Mouse (Mus musculus): ENCODE results near the gene Cwc22.

Gene Cwc22

GRCm38 (mm10) chr2:77945596-77946485 is at the start of gene Cwc22:
Gene Cwc22, minus strand, starts transcription at chr2:77946375.
- in situ Hi-C loops (cut with MboI; ENCODE audit: low pct_unique_long_range_greater_than_20kb in 1 of 2, low sequenced_read_pairs in 2 of 2, unreplicated experiment in 1 of 2) = no loop called here

GRCm38 (mm10) chr2:77993727-77994401 is 47.7 kb upstream of the Cwc22 start:
- in situ Hi-C loops (cut with MboI; ENCODE audit: low pct_unique_long_range_greater_than_20kb in 1 of 2, low sequenced_read_pairs in 2 of 2, unreplicated experiment in 1 of 2) = no loop called here

DNA sequence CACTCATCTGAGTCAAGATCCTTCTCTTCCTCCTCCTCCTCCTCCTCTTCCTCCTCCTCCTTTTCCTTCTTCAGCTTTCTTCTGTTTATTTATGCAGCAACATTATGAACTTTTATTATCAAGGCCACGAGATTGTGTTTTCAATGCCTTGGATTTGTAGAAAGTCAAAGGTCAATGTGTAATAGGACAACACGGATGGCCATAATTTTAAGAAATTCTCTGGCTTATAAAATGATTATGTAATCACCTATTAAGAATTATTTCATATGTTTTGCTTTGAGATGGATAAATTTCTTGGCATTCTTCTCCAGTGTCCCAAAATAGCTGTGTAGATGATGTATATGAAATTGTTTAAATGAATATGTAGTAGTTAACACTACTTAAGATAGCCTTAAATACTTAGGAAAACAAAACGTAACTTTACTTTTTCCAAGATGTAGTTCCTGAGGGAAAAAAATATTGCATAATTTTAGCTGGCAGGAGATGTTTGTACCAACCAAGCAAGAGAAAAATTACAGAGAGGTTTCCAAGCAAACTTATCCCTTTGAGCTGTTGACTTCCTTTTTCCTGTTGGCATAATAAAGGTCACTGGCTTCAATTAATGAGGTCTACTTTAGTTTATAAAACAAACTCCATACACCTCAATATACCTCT is 46.9 kb upstream of the Cwc22 start:
- in situ Hi-C loops (cut with MboI; ENCODE audit: low pct_unique_long_range_greater_than_20kb in 1 of 2, low sequenced_read_pairs in 2 of 2, unreplicated experiment in 1 of 2) = no loop called here

- in situ Hi-C loops (cut with MboI; ENCODE audit: low pct_unique_long_range_greater_than_20kb in 1 of 2, low sequenced_read_pairs in 2 of 2, unreplicated experiment in 1 of 2) = no loop called here
Measured at GRCm38 (mm10) chr2:77990820-77991219, 44.6 kb upstream of the Cwc22 start.

GRCm38 (mm10) chr2:77990121-77990520 is 43.9 kb upstream of the Cwc22 start:
- in situ Hi-C loops (cut with MboI; ENCODE audit: low pct_unique_long_range_greater_than_20kb in 1 of 2, low sequenced_read_pairs in 2 of 2, unreplicated experiment in 1 of 2) = no loop called here

GRCm38 (mm10) chr2:77989390-77989789 is 43.2 kb upstream of the Cwc22 start:
- in situ Hi-C loops (cut with MboI; ENCODE audit: low pct_unique_long_range_greater_than_20kb in 1 of 2, low sequenced_read_pairs in 2 of 2, unreplicated experiment in 1 of 2) = no loop called here

- in situ Hi-C loops (cut with MboI; ENCODE audit: low pct_unique_long_range_greater_than_20kb in 1 of 2, low sequenced_read_pairs in 2 of 2, unreplicated experiment in 1 of 2) = no loop called here
Measured at GRCm38 (mm10) chr2:77985991-77986730, 40.0 kb upstream of the Cwc22 start.

GRCm38 (mm10) chr2:77984209-77984608 is 38.0 kb upstream of the Cwc22 start:
- in situ Hi-C loops (cut with MboI; ENCODE audit: low pct_unique_long_range_greater_than_20kb in 1 of 2, low sequenced_read_pairs in 2 of 2, unreplicated experiment in 1 of 2) = no loop called here

DNA sequence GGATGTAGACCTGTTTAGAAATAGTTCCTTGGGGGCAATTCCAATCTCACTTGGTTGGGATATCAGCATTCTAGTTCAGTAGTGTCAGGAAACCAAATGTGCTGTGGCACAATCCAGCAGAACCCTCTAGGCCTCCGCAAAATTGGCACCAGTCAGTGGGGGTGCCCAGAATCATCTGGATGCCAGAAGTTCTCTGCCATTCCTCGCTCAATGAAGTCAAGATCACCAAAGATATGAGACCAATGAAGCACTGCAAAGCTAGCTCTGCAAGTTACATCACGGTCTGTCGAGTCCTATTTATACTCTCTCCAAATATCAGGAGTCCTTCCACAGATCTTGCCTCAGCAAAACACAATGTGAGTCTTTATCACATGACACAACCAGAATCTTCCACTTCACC is 35.7 kb upstream of the Cwc22 start:
- in situ Hi-C loops (cut with MboI; ENCODE audit: low pct_unique_long_range_greater_than_20kb in 1 of 2, low sequenced_read_pairs in 2 of 2, unreplicated experiment in 1 of 2) = no loop called here

DNA sequence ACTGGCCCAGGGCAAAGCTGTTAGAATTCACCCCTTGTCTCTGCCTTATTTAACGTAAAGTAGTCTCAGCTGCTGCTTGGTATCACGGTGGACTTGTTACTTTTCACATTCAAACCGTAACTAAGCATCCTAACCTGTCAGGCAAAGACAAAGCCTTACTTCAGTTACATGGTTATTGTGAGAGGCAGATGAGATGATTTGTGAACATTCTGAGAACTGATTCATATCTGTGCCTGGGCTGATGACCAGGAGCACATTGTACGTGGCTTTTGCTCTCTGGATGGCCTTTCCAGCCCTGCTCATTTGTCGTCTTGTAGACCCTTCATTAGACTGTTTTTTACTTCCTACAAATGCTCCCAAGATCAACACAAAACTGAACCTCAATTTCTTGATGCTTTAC is 34.5 kb upstream of the Cwc22 start:
- in situ Hi-C loops (cut with MboI; ENCODE audit: low pct_unique_long_range_greater_than_20kb in 1 of 2, low sequenced_read_pairs in 2 of 2, unreplicated experiment in 1 of 2) = no loop called here

- in situ Hi-C loops (cut with MboI; ENCODE audit: low pct_unique_long_range_greater_than_20kb in 1 of 2, low sequenced_read_pairs in 2 of 2, unreplicated experiment in 1 of 2) = no loop called here
Measured at GRCm38 (mm10) chr2:77979519-77979918, 33.3 kb upstream of the Cwc22 start.

- in situ Hi-C loops (cut with MboI; ENCODE audit: low pct_unique_long_range_greater_than_20kb in 1 of 2, low sequenced_read_pairs in 2 of 2, unreplicated experiment in 1 of 2) = no loop called here
Measured at GRCm38 (mm10) chr2:77979081-77979480, 32.9 kb upstream of the Cwc22 start.

DNA sequence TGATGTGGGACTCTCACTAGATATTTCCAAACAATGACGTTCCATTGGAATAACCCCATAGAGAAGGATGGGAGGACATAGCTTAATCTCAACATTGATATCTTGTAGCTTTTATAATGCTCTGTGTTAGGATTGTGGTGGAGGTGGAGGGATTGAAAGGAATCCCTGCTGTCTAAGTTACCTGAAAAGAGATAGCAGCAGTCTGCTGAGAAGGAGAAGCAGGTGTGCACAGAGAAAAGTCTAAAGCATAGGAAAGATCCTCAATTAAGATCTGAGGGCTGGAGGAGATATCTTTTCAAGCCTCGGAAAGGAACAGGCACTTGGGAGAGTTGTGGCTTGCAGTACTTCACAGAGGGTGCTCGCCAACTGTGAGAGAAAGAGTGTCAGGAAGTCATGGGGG is 32.1 kb upstream of the Cwc22 start:
- in situ Hi-C loops (cut with MboI; ENCODE audit: low pct_unique_long_range_greater_than_20kb in 1 of 2, low sequenced_read_pairs in 2 of 2, unreplicated experiment in 1 of 2) = no loop called here

GRCm38 (mm10) chr2:77976321-77976920 is 30.2 kb upstream of the Cwc22 start:
- in situ Hi-C loops (cut with MboI; ENCODE audit: low pct_unique_long_range_greater_than_20kb in 1 of 2, low sequenced_read_pairs in 2 of 2, unreplicated experiment in 1 of 2) = no loop called here

DNA sequence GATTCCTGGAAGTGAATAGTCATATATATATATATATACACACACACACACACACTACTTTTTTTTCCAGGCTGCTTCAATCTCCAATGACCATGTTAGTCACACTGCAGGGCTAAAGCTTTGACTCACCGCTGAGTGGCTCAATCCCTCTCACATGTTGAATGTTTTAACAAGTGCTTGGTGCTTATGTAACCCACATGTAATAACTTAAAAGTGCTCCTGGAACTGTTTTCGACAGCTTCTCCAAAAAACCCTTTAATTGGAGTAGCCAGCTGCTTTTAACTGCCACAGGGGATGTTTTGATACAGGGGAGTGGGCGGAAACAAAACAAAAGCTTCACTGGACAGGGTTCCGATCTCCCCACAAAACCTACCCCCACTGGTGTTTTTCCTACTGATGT is 29.4 kb upstream of the Cwc22 start:
- in situ Hi-C loops (cut with MboI; ENCODE audit: low pct_unique_long_range_greater_than_20kb in 1 of 2, low sequenced_read_pairs in 2 of 2, unreplicated experiment in 1 of 2) = no loop called here

- in situ Hi-C loops (cut with MboI; ENCODE audit: low pct_unique_long_range_greater_than_20kb in 1 of 2, low sequenced_read_pairs in 2 of 2, unreplicated experiment in 1 of 2) = no loop called here
Measured at GRCm38 (mm10) chr2:77974986-77975385, 28.8 kb upstream of the Cwc22 start.

DNA sequence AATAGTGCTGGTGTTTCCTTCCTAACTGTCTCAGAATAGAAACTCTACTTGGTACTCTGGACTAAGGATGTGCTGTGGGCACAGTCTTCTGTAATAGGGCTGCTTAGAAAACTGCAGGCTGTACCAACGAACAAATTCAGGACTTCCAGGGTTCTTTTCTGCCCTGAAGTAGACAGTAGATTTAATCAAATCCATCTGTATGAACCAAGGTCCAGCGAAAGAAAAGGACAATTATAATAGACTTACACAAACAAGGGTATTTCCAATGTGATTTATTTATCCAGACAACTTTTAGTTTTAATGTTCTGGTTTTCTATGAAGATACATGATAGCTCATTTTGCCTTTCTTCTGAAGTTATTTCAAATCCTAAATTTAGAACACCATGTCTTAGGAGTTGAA is 28.2 kb upstream of the Cwc22 start:
- in situ Hi-C loops (cut with MboI; ENCODE audit: low pct_unique_long_range_greater_than_20kb in 1 of 2, low sequenced_read_pairs in 2 of 2, unreplicated experiment in 1 of 2) = no loop called here

- in situ Hi-C loops (cut with MboI; ENCODE audit: low pct_unique_long_range_greater_than_20kb in 1 of 2, low sequenced_read_pairs in 2 of 2, unreplicated experiment in 1 of 2) = no loop called here
Measured at GRCm38 (mm10) chr2:77973296-77973695, 27.1 kb upstream of the Cwc22 start.
